Mouse (Mus musculus): ENCODE measurements at regions not wholly inside any gene's neighbourhood (a gene's known extent, or its start where the extent isn't known, plus 50 kb on each side); places are given as distances from the start of the nearest gene placed in this dataset.

GRCm38 (mm10) chr19:26208760-26209159 is 396.1 kb upstream of the Smarca2 start:
- H3K4me1 ChIP-seq (ENCODE audit: control insufficient read depth, insufficient read depth, low read length) = no peaks in the 10 kb centered on the region
- no peak overlapping the region for H3K4me3 ChIP-seq (replicated peaks; ENCODE audit: control insufficient read depth, low read depth, low read length)
- no peak for TF ChIP-seq CTCF (IDR thresholded peaks at IDR 0.05; ENCODE audit: control insufficient read depth, insufficient read depth, low read length)
- TF ChIP-seq POLR2A (IDR thresholded peaks at IDR 0.05; ENCODE audit: borderline replicate concordance, control insufficient read depth, low read depth, low read length) = no peak
- no peak overlapping the region for H3K27ac ChIP-seq (ENCODE audit: control insufficient read depth, insufficient read depth, low read depth, low read length, poor library complexity)
- 65% methylated on average over 1 of the region's 1 CpGs for WGBS

- TF ChIP-seq CTCF (IDR thresholded peaks at IDR 0.05; ENCODE audit: control insufficient read depth, insufficient read depth, low read length) (no peak), POLR2A (IDR thresholded peaks at IDR 0.05; ENCODE audit: borderline replicate concordance, control insufficient read depth, low read depth, low read length) (no peak)
- H3K27ac ChIP-seq (ENCODE audit: control insufficient read depth, insufficient read depth, low read depth, low read length, poor library complexity) = no peak overlapping the region
- no peak overlapping the region for H3K4me3 ChIP-seq (replicated peaks; ENCODE audit: control insufficient read depth, low read depth, low read length)
- 60% methylated on average over 4 of the region's 4 CpGs for WGBS
- no peaks in the 10 kb centered on the region for H3K4me1 ChIP-seq (ENCODE audit: control insufficient read depth, insufficient read depth, low read length)
Observed at GRCm38 (mm10) chr19:26234539-26234938, 370.3 kb upstream of the Smarca2 start.

GRCm38 (mm10) chr19:26244067-26244466 is 360.8 kb upstream of the Smarca2 start:
- Histone ChIP-seq H3K27ac (ENCODE audit: control insufficient read depth, insufficient read depth, low read depth, low read length, poor library complexity) (no peak overlapping the region), H3K4me1 (ENCODE audit: control insufficient read depth, insufficient read depth, low read length) (no peaks in the 10 kb centered on the region), H3K4me3 (replicated peaks; ENCODE audit: control insufficient read depth, low read depth, low read length) (no peak overlapping the region)
- TF ChIP-seq CTCF (IDR thresholded peaks at IDR 0.05; ENCODE audit: control insufficient read depth, insufficient read depth, low read length) = no peak
- no peak for TF ChIP-seq POLR2A (IDR thresholded peaks at IDR 0.05; ENCODE audit: borderline replicate concordance, control insufficient read depth, low read depth, low read length)
- 76% methylated on average over 6 of the region's 6 CpGs for WGBS

- Histone ChIP-seq H3K4me3 (replicated peaks; ENCODE audit: control insufficient read depth, low read depth, low read length) (no peak overlapping the region), H3K27ac (ENCODE audit: control insufficient read depth, insufficient read depth, low read depth, low read length, poor library complexity) (no peak overlapping the region), H3K4me1 (ENCODE audit: control insufficient read depth, insufficient read depth, low read length) (no peaks in the 10 kb centered on the region)
- WGBS = 74% methylated on average over 6 of the region's 6 CpGs
- TF ChIP-seq POLR2A (IDR thresholded peaks at IDR 0.05; ENCODE audit: borderline replicate concordance, control insufficient read depth, low read depth, low read length) = no peak
Observed at GRCm38 (mm10) chr19:26249751-26250150, 355.1 kb upstream of the Smarca2 start.

GRCm38 (mm10) chr19:26258677-26259076 is 346.2 kb upstream of the Smarca2 start:
- 39% methylated on average over 4 of the region's 4 CpGs for WGBS
- Histone ChIP-seq H3K4me1 (ENCODE audit: control insufficient read depth, insufficient read depth, low read length) (no peaks in the 10 kb centered on the region), H3K27ac (ENCODE audit: control insufficient read depth, insufficient read depth, low read depth, low read length, poor library complexity) (no peak overlapping the region), H3K4me3 (replicated peaks; ENCODE audit: control insufficient read depth, low read depth, low read length) (no peak overlapping the region)
- TF ChIP-seq POLR2A (IDR thresholded peaks at IDR 0.05; ENCODE audit: borderline replicate concordance, control insufficient read depth, low read depth, low read length) (no peak), CTCF (IDR thresholded peaks at IDR 0.05; ENCODE audit: control insufficient read depth, insufficient read depth, low read length) (no peak)

GRCm38 (mm10) chr19:26261530-26261929 is 343.3 kb upstream of the Smarca2 start:
- H3K4me3 ChIP-seq (replicated peaks; ENCODE audit: control insufficient read depth, low read depth, low read length) = no peak overlapping the region
- no peak for TF ChIP-seq CTCF (IDR thresholded peaks at IDR 0.05; ENCODE audit: control insufficient read depth, insufficient read depth, low read length)
- TF ChIP-seq POLR2A (IDR thresholded peaks at IDR 0.05; ENCODE audit: borderline replicate concordance, control insufficient read depth, low read depth, low read length) = no peak
- WGBS = 77% methylated on average over 2 of the region's 2 CpGs
- H3K4me1 ChIP-seq (ENCODE audit: control insufficient read depth, insufficient read depth, low read length) = no peaks in the 10 kb centered on the region
- H3K27ac ChIP-seq (ENCODE audit: control insufficient read depth, insufficient read depth, low read depth, low read length, poor library complexity) = no peak overlapping the region

GRCm38 (mm10) chr19:26296360-26296759 is 308.5 kb upstream of the Smarca2 start:
- TF ChIP-seq POLR2A (IDR thresholded peaks at IDR 0.05; ENCODE audit: borderline replicate concordance, control insufficient read depth, low read depth, low read length) = no peak
- TF ChIP-seq CTCF (IDR thresholded peaks at IDR 0.05; ENCODE audit: control insufficient read depth, insufficient read depth, low read length) = no peak
- no peak overlapping the region for H3K4me3 ChIP-seq (replicated peaks; ENCODE audit: control insufficient read depth, low read depth, low read length)
- WGBS = 62% methylated on average over 6 of the region's 6 CpGs
- H3K27ac ChIP-seq (ENCODE audit: control insufficient read depth, insufficient read depth, low read depth, low read length, poor library complexity) = no peak overlapping the region
- H3K4me1 ChIP-seq (ENCODE audit: control insufficient read depth, insufficient read depth, low read length) = no peaks in the 10 kb centered on the region

GRCm38 (mm10) chr19:26308477-26309135 is 296.2 kb upstream of the Smarca2 start:
- no peak overlapping the region for H3K4me3 ChIP-seq (replicated peaks; ENCODE audit: control insufficient read depth, low read depth, low read length)
- no peaks in the 10 kb centered on the region for H3K4me1 ChIP-seq (ENCODE audit: control insufficient read depth, insufficient read depth, low read length)
- WGBS = 78% methylated on average over 1 of the region's 1 CpGs
- H3K27ac ChIP-seq (ENCODE audit: control insufficient read depth, insufficient read depth, low read depth, low read length, poor library complexity) = no peak overlapping the region
- TF ChIP-seq POLR2A (IDR thresholded peaks at IDR 0.05; ENCODE audit: borderline replicate concordance, control insufficient read depth, low read depth, low read length) (no peak), CTCF (IDR thresholded peaks at IDR 0.05; ENCODE audit: control insufficient read depth, insufficient read depth, low read length) (no peak)

- no peaks in the 10 kb centered on the region for H3K4me1 ChIP-seq (ENCODE audit: control insufficient read depth, insufficient read depth, low read length)
- no peak overlapping the region for H3K27ac ChIP-seq (ENCODE audit: control insufficient read depth, insufficient read depth, low read depth, low read length, poor library complexity)
- 70% methylated on average over 2 of the region's 2 CpGs for WGBS
- H3K4me3 ChIP-seq (replicated peaks; ENCODE audit: control insufficient read depth, low read depth, low read length) = no peak overlapping the region
- TF ChIP-seq CTCF (IDR thresholded peaks at IDR 0.05; ENCODE audit: control insufficient read depth, insufficient read depth, low read length) (no peak), POLR2A (IDR thresholded peaks at IDR 0.05; ENCODE audit: borderline replicate concordance, control insufficient read depth, low read depth, low read length) (no peak)
Observed at GRCm38 (mm10) chr19:26318977-26319376, 285.9 kb upstream of the Smarca2 start.

Data from bone marrow, adult 2 months (tissue).